Comparison of ENCODE assay signal across 14 mouse cellular contexts in genomic region chr8:79289592-79289991, GRCm38 (mm10). TPM values are rescaled to one million over a fixed set of nuclear protein-coding genes. Genes with fewer than 3 reads are reported as not detected.
DNase-seq lines count a peak whose midpoint lies in the region; ATAC-seq lines count a peak whose summit lies in the region.
"Had no signal": no experiment of that assay in that cellular context is flagged by ENCODE, and none has a peak within 500 bp of the region (broad histone marks: within the 10 kb centered on the region; RNA-seq: fewer than 3 reads in every experiment).

No protein-coding gene starts in this region.

- H3K4me3 ChIP-seq in forebrain, embryonic 14.5 days (ENCODE audit: low read depth, low read length), result no peak overlapping the region
- no peak overlapping the region for H3K4me3 ChIP-seq in forebrain, embryonic 16.5 days (replicated peaks; ENCODE audit: low read length)
- H3K4me3 ChIP-seq: heart, adult 2 months had no signal

- no peak overlapping the region for H3K4me2 ChIP-seq in forebrain, embryonic 14.5 days (ENCODE audit: low read length)
- H3K4me2 ChIP-seq in forebrain, embryonic 16.5 days (ENCODE audit: low read length), result no peak overlapping the region

- H3K36me3 ChIP-seq in forebrain, embryonic 14.5 days (ENCODE audit: control insufficient read depth, insufficient read depth, low read length), result no peaks in the 10 kb centered on the region
- 0 out of 2 replicates have a peak, but pooled peaks cover 3% of the 10 kb centered on the region for H3K36me3 ChIP-seq in forebrain, embryonic 16.5 days (ENCODE audit: control insufficient read depth, insufficient read depth)

- peaks cover 11% of the 10 kb centered on the region for H3K4me1 ChIP-seq in forebrain, embryonic 14.5 days (ENCODE audit: control insufficient read depth, insufficient read depth, low read length)
- H3K4me1 ChIP-seq in forebrain, embryonic 16.5 days (replicated peaks; ENCODE audit: control insufficient read depth, insufficient read depth, low read length), result peaks cover 17% of the 10 kb centered on the region

- peak; percentile 22 for DNase-seq in forebrain, embryonic 14.5 days (ENCODE audit: low spot score)
- DNase-seq in kidney, postnatal 4 days, result peak; percentile 27 to 48
- no peak for DNase-seq in kidney, adult 9 months
- DNase-seq in right cerebral cortex, postnatal 4 days, result peak; percentile 18
- no peak for DNase-seq in right cerebral cortex, postnatal 36 days (ENCODE audit: low spot score in 2 of 2)
- peak; percentile 23 to 30 for DNase-seq in cerebellum, postnatal 36 days
- DNase-seq: heart, adult 2 months; layer of hippocampus, adult 9-11 months; spleen, adult 18-20 months had no signal

- no peak overlapping the region for H3K27ac ChIP-seq in forebrain, embryonic 14.5 days (ENCODE audit: low read depth, low read length)
- H3K27ac ChIP-seq in forebrain, embryonic 16.5 days (ENCODE audit: low read length), result no peak overlapping the region
- H3K27ac ChIP-seq: heart, adult 2 months; stomach, postnatal 0 days had no signal

- 75% methylated on average over 5 of the region's 5 CpGs for WGBS in forebrain, embryonic 14.5 days
- 70% methylated on average over 5 of the region's 5 CpGs for WGBS in forebrain, embryonic 16.5 days

- H3K9me3 ChIP-seq in forebrain, embryonic 14.5 days (replicated peaks; ENCODE audit: control insufficient read depth, low read length), result no peaks in the 10 kb centered on the region
- no peaks in the 10 kb centered on the region for H3K9me3 ChIP-seq in forebrain, embryonic 16.5 days (ENCODE audit: control insufficient read depth, low read length)

- ATAC-seq in forebrain, embryonic 14.5 days, result no peak
- no peak for ATAC-seq in forebrain, embryonic 16.5 days

- no peaks in the 10 kb centered on the region for H3K27me3 ChIP-seq in forebrain, embryonic 14.5 days (replicated peaks; ENCODE audit: control insufficient read depth, insufficient read depth, low read length)
- no peaks in the 10 kb centered on the region for H3K27me3 ChIP-seq in forebrain, embryonic 16.5 days (replicated peaks; ENCODE audit: control insufficient read depth, insufficient read depth, low read length)

- no peak overlapping the region for H3K9ac ChIP-seq in forebrain, embryonic 14.5 days (ENCODE audit: low read length)
- H3K9ac ChIP-seq in forebrain, embryonic 16.5 days (replicated peaks; ENCODE audit: low read depth, low read length), result no peak overlapping the region

RNA-seq across cellular contexts. Expression of gene Mmaa, which starts 5.1 kb away (rescaled TPM):
- 20.2 and 24.9 TPM in 2 replicates for polyA plus RNA-seq in forebrain, embryonic 14.5 days (2014; fragmentation: Nextera tagmentation; extraction: Ambion mirVana)
- polyA plus RNA-seq in forebrain, embryonic 16.5 days (2015; fragmentation: Nextera tagmentation; extraction: Ambion mirVana), result 27.3 and 27.9 TPM in 2 replicates

RNA-seq across cellular contexts. Expression of gene 1700011L22Rik, which starts 41.2 kb away (rescaled TPM):
- polyA plus RNA-seq in forebrain, embryonic 14.5 days (2014; fragmentation: Nextera tagmentation; extraction: Ambion mirVana), result not detected in 2 replicates
- polyA plus RNA-seq in forebrain, embryonic 16.5 days (2015; fragmentation: Nextera tagmentation; extraction: Ambion mirVana), result not detected in 2 replicates
- polyA plus RNA-seq: frontal cortex, adult 2 months; heart, adult 2 months; intestine, embryonic 14.5 days; liver, embryonic 16.5 days; stomach, postnatal 0 days had no signal

Comparison
In these comparisons a context has a peak if more than half of its experiments do, and no peak if none do; other contexts are left out.
1. DNase-seq: peak in forebrain, embryonic 14.5 days (single experiment), kidney, postnatal 4 days (2 of 2), right cerebral cortex, postnatal 4 days (single experiment) and cerebellum, postnatal 36 days (2 of 2); none in kidney, adult 9 months (single experiment) and right cerebral cortex, postnatal 36 days (0 of 2).